Mouse (Mus musculus): ENCODE measurements around the gene Mrpl51. TPM values are rescaled to one million over a fixed set of nuclear protein-coding genes. Genes with fewer than 3 reads are reported as not detected.

Mrpl51 gene
- polyA plus RNA-seq (2015; fragmentation: Nextera tagmentation; extraction: Ambion mirVana): 281 and 294 TPM in 2 replicates

GRCm38 (mm10) chr6:125191332-125192015, at the start of gene Mrpl51, which contains the start of gene Ncapd2:
Gene Mrpl51 (plus strand): TSS chr6:125191801.
Gene Ncapd2 (minus strand): TSS chr6:125191701.
- peak; percentile 98 for DNase-seq (ENCODE audit: low spot score)

GRCm38 (mm10) chr6:125142436-125142835, 49.2 kb upstream of the Mrpl51 start:
- no peak for DNase-seq (ENCODE audit: low spot score)

DNA sequence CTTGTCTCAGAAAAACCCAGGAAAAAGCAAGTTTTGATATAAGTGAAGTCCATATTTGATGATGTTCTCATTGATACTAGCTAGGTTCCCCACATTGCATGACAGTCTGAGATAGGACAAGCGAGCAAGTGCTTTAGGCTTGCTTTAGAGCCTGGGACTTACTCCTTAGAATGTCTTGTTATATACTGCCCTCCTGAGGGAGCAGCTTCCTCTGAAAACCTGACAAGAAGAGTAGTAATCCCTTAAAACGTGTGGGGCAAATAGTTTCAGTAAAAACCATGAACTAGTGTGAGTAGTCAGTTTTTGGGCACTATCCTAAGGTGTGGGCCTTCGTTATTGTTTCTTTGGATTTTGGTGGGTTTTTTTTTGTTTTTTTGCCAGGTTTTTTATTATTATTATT, 48.5 kb upstream of the Mrpl51 start:
- DNase-seq (ENCODE audit: low spot score): no peak

- no peak for DNase-seq (ENCODE audit: low spot score)
Observed at GRCm38 (mm10) chr6:125143904-125144303, 47.7 kb upstream of the Mrpl51 start.

DNA sequence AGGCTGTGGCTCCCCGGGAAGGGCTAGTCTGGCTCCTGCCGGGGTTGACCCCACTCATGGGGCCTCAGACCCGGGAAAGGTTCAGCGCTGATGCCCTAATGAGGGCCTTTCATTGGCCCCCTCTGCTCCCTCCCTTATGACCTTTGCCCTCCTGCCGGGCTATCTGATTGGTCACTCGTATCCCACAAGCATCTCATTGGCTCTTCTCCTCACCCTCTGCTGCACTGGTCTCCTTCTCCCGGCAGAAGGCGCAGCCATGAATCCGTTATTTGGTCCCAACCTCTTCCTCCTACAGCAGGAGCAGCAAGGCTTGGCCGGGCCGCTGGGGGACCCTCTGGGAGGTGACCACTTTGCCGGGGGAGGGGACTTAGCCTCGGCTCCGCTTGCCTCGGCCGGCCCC, 46.6 kb upstream of the Mrpl51 start, which contains the start of gene Iffo1:
Iffo1 (plus strand) TSS at position 241 of the 400 bp plus-strand sequence.
- DNase-seq (ENCODE audit: low spot score): peak; percentile 87

- no peak for DNase-seq (ENCODE audit: low spot score)
Observed at GRCm38 (mm10) chr6:125145479-125145951, 46.1 kb upstream of the Mrpl51 start.

GRCm38 (mm10) chr6:125146148-125146547, 45.5 kb upstream of the Mrpl51 start:
- no peak for DNase-seq (ENCODE audit: low spot score)

- no peak for DNase-seq (ENCODE audit: low spot score)
Observed at GRCm38 (mm10) chr6:125146797-125147196, 44.8 kb upstream of the Mrpl51 start.

DNA sequence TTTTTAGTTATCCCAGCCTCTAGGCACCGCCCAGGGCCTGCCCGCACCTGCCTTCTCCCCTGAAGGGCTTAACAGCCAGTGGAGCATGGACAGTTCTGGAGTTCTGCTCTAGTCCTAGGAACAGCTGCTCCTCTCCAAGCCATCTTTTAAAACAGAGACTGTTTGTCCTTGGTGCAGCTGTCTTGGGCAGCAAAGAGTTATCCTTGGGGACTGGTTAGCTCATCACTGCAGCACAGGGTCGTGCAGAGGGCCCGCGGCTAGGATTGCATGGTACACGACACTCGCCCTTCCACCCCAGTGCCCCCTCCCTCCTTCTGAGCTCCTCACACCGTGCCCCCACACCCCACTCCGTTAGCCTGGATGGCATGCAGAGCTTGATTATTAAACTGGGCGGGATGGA, 44.3 kb upstream of the Mrpl51 start:
- DNase-seq (ENCODE audit: low spot score): no peak

GRCm38 (mm10) chr6:125148251-125148925, 43.2 kb upstream of the Mrpl51 start:
- DNase-seq (ENCODE audit: low spot score): no peak

DNA sequence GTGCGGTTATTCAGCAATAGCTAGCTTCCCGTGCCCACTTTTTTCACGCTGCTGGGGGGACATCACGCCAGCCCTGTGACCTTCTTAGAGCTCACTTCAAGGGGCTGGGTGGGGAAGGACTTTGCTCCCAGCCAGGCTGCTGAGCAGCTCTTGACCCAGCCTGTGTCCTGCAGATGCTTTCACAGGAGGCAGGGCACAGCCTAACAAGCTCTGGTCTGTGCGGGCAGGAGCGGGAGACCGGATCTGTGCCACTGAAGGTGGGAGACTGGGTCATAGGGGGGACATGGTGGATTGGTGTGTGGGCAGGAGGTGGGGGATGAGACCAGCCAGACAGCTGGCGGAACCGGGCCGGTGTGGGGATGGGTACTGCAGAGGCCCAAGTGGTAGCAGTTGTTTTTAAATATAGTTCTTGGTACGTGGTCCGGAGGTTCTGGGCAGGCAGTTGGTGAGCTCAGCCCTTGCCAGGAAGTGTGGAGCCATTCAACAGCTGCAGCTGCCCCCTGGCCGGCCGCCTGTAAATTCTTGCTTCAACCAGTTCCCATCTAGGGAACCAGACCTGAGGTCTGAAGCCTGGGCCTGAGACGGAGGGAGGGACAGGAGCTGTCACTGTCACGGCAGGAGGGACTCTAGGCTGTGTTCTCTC, 42.6 kb upstream of the Mrpl51 start:
- DNase-seq (ENCODE audit: low spot score): no peak

DNA sequence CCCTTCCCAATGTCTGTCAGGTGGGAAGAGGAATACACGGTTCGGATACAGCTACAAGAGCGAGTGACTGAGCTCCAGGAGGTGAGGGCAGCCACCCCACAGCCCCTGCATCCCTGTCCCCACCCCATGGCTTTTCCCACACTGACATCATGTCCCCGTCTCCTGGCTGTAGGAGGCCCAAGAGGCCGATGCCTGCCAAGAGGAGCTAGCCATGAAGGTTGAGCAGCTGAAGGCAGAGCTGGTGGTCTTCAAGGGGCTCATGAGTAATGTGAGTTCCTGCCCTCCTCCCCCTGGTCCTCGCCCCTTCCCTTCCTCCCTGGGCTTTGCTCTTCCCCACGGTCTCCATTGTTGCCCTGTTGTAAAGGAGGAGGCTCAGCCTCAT, 42.0 kb upstream of the Mrpl51 start:
- DNase-seq (ENCODE audit: low spot score): no peak

DNA sequence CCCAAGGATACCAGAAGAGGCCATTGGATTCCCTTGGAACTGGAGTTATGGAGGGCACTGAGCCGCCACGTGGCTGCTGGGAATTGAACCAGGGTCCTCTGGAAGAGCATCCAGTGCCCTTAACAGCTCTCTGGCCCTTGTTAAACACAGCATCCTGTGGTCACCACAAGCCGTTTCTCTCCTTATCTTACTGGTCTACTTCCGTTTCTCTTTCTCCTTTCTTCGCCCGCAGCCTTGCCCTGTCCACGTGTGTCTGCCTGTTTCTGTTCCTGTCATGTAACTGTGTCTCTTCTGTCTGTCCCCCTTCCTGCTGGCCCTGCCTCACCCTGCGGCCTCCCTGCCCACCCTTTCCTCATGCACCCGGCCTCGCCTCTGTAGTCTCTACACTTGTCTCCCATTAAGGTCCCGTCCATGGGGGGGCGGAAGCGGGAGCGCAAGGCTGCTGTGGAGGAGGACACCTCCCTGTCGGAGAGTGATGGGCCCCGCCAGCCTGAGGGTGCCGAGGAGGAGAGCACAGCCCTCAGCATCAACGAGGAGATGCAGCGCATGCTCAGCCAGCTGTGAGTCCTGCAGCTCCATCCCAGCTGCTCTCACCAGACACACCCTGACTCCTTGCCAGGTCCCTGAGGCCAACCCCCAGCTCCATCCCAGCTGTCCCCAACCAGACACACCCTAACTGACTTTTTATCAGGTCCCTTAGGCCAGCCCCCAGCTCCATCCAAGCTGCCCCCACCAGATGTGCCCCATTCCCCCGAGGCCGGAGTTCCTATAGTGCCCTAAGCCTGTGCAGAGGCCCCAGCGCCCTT, 39.2 kb upstream of the Mrpl51 start:
- DNase-seq (ENCODE audit: low spot score): no peak

DNA sequence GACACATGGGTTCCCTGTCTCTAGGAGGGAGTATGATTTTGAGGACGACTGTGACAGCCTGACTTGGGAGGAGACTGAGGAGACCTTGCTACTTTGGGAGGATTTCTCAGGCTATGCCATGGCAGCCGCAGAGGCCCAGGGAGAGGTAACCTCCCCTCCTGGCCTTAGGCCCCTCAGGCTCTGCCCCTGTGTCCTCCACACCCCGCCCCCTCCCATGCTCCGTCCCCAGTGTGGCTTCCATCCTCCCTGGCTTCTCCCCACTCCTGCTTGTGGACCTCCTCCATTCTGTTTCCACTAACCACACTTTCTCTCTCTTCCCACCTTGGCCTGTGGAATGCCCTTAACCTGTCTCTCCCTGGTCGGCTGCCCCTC, 38.6 kb upstream of the Mrpl51 start:
- no peak for DNase-seq (ENCODE audit: low spot score)

GRCm38 (mm10) chr6:125153682-125154081, 37.9 kb upstream of the Mrpl51 start:
- no peak for DNase-seq (ENCODE audit: low spot score)

GRCm38 (mm10) chr6:125154550-125154949, 37.1 kb upstream of the Mrpl51 start:
- peak; percentile 46 for DNase-seq (ENCODE audit: low spot score)

GRCm38 (mm10) chr6:125155262-125155661, 36.3 kb upstream of the Mrpl51 start:
- DNase-seq (ENCODE audit: low spot score): no peak

- no peak for DNase-seq (ENCODE audit: low spot score)
Observed at GRCm38 (mm10) chr6:125156491-125156890, 35.1 kb upstream of the Mrpl51 start.

DNA sequence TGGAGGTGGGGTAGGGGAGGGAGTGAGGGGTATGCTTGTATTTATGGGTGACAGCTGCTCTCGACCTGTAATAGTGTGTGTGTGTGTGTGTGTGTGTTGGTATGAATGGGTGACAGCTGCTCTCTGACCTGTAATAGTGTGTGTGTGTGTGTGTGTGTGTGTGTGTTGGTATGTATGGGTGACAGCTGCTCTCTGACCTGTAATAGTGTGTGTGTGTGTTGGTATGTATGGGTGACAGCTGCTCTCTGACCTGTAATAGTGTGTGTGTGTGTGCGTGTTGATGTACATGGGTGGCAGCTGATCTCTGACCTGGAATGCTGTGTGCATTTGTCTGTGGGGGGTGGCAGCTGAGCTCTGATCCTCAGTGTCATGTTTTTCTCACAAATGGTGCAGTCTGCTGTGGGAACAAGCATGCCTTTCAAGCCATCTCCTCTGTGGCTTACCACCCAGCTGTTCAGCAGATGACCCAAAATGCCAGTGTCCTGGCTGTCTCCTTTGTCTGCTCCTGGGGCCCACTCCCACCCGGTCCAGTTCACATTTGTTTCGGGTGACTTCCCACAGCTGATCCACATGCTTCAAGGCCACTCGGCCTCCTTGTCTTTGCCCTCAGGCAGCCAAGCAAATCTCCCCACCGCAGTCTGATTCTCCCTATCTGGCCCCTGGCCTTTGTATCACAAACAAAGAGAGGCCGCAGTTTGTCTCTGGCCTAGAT, 34.5 kb upstream of the Mrpl51 start:
- no peak for DNase-seq (ENCODE audit: low spot score)

- no peak for DNase-seq (ENCODE audit: low spot score)
Observed at GRCm38 (mm10) chr6:125158944-125159492, 32.6 kb upstream of the Mrpl51 start.
